Mouse (Mus musculus) midbrain, embryonic 15.5 days (tissue): Measurements from ENCODE around the gene Tmem95. TPM values are rescaled to one million over a fixed set of nuclear protein-coding genes. Genes with fewer than 3 reads are reported as not detected.

Experiments used
- ATAC-seq: fragments of 200-750 bp; cut with Nextera tagmentation; replicated peaks from 2 replicates; pipeline ENCODE4 v1.8.0; 2017; ENCODE audit warnings: moderate TSS enrichment
- H3K27ac ChIP-seq: fragments of 300-500 bp; sonication (generic); 2 replicates; pipeline ENCODE4 v1.5.1; 2015; ENCODE audit warnings: mild to moderate bottlenecking, inconsistent platforms
- H3K27me3 ChIP-seq: fragments of 300-500 bp; sonication (generic); replicated peaks from 2 replicates; pipeline ENCODE4 v1.6.1; 2015; ENCODE audit warnings: inconsistent platforms
- H3K36me3 ChIP-seq: fragments of 300-500 bp; sonication (generic); replicated peaks from 2 replicates; pipeline ENCODE4 v1.6.1; 2015; ENCODE audit warnings: inconsistent platforms
- H3K4me1 ChIP-seq: fragments of 300-500 bp; sonication (generic); 2 replicates; pipeline ENCODE4 v1.6.1; 2015; ENCODE audit warnings: inconsistent platforms
- H3K4me2 ChIP-seq: fragments of 300-500 bp; sonication (generic); 2 replicates; pipeline ENCODE4 v1.6.1; 2015; ENCODE audit warnings: inconsistent platforms, mild to moderate bottlenecking, moderate library complexity
- H3K4me3 ChIP-seq: fragments of 300-500 bp; sonication (generic); 2 replicates; pipeline ENCODE4 v1.5.1; 2015; ENCODE audit warnings: mild to moderate bottlenecking, inconsistent platforms
- H3K9ac ChIP-seq: fragments of 300-500 bp; sonication (generic); 2 replicates; pipeline ENCODE4 v1.6.1; 2015; ENCODE audit warnings: mild to moderate bottlenecking, inconsistent platforms
- H3K9me3 ChIP-seq: fragments of 300-500 bp; sonication (generic); 2 replicates; pipeline ENCODE4 v1.6.1; 2016; ENCODE audit warnings: inconsistent platforms
- WGBS: fragments of 180-500 bp; shearing (Covaris S2); methylation state at CpG from one replicate; pipeline ENCODE4 v1.1.7; 2015; ENCODE audit warnings: mixed read lengths; 5-methylcytosine and 5-hydroxymethylcytosine counted together
- microRNA-seq: library from miRNA; unstranded; fragments of <30 nt; microRNA quantifications from one replicate; pipeline ENCODE4, GENCODE M21; 2016
- polyA plus RNA-seq: library from polyadenylated mRNA; unstranded; fragments of >200 nt; fragmentation: Nextera tagmentation; extraction: Ambion mirVana; gene quantifications from 2 replicates; pipeline ENCODE4 v1.2.1, GENCODE M21; 2015

Gene Tmem95
- polyA plus RNA-seq, 1 experiment from 2014 or later: not detected

GRCm38 (mm10) chr11:69835326-69835965 is 42.4 kb downstream of the Tmem95 start:
- peaks cover 46% of the 10 kb centered on the region for H3K4me1 ChIP-seq
- H3K27me3 ChIP-seq: no peaks in the 10 kb centered on the region
- 3% methylated on average over 9 of the region's 9 CpGs for WGBS
- ATAC-seq: no peak
- H3K27ac ChIP-seq: peak overlapping the region; percentile 97
- H3K4me2 ChIP-seq: peak overlapping the region; percentile 96
- H3K4me3 ChIP-seq: peak overlapping the region; percentile 89
- H3K36me3 ChIP-seq: peaks cover 3% of the 10 kb centered on the region; the same call in 1 of the 2 replicates
- H3K9ac ChIP-seq: peak overlapping the region; percentile 98
- no peaks in the 10 kb centered on the region for H3K9me3 ChIP-seq

GRCm38 (mm10) chr11:69834001-69834549 is 43.7 kb downstream of the Tmem95 start:
- H3K27ac ChIP-seq: peak overlapping the region; percentile 97
- H3K27me3 ChIP-seq: no peaks in the 10 kb centered on the region
- H3K36me3 ChIP-seq: peaks cover 3% of the 10 kb centered on the region; the same call in 1 of the 2 replicates
- peak overlapping the region; percentile 98 for H3K9ac ChIP-seq
- H3K4me2 ChIP-seq: peak overlapping the region; percentile 96
- H3K4me1 ChIP-seq: peaks cover 42% of the 10 kb centered on the region
- no peak for ATAC-seq
- no peaks in the 10 kb centered on the region for H3K9me3 ChIP-seq
- H3K4me3 ChIP-seq: peak overlapping the region; percentile 89
- WGBS: 6% methylated on average over 47 of the region's 48 CpGs

DNA sequence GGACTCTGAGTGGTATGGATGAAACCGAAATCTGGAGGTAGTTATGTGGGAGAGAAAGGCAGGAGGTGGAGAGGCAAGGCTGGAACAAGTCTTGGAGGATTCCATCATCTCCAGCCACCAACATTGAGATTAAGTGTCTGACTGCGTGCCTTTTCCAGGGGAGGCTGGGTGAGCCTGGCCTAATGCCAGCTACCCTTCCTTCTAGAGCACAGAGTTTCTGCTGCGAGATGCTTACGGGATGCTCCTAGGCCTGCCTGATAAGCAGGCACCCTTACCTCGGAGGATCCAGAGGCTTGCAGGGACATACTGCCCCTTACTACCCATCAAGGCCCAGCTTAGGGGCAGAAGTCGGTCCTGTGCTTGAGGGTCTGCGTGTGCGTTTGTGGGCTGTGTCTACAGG is 44.3 kb downstream of the Tmem95 start:
- 63% methylated on average over 8 of the region's 8 CpGs for WGBS
- Histone ChIP-seq H3K4me1 (peaks cover 40% of the 10 kb centered on the region), H3K27me3 (no peaks in the 10 kb centered on the region)

DNA sequence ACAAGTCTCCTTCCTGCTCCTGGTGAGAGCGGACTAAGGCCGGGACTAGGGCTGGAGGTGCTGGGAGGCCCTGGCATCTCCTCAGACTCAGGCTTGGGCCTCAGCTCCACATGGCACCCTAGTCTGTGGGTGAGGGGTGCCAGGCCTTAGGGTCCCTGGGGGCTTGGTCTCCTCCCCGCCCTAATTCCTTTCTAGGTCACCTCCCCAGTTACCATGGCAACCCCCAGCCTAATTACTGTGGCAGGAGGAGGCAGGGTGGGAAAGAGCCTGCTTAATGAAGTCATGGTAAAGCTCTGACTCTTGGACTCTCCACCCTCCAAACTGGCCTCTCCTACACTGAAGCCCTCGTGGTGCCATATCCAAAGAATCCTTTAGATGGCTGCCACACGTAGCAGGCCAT is 49.0 kb downstream of the Tmem95 start:
- Histone ChIP-seq H3K27ac (no peak overlapping the region), H3K36me3 (peaks cover 31% of the 10 kb centered on the region), H3K4me2 (no peak overlapping the region), H3K9ac (no peak overlapping the region), H3K27me3 (no peaks in the 10 kb centered on the region), H3K4me1 (peaks cover 16% of the 10 kb centered on the region), H3K9me3 (no peaks in the 10 kb centered on the region), H3K4me3 (no peak overlapping the region)
- no peak for ATAC-seq
- 63% methylated on average over 5 of the region's 5 CpGs for WGBS

More for the DNA sequence above, 44.3 kb downstream of the Tmem95 start:
- Histone ChIP-seq H3K9ac (peak overlapping the region; percentile 98), H3K27ac (peak overlapping the region; percentile 97; the same call in 1 of the 2 replicates), H3K9me3 (no peaks in the 10 kb centered on the region), H3K4me3 (peak overlapping the region; percentile 89), H3K4me2 (peak overlapping the region; percentile 96), H3K36me3 (peaks cover 3% of the 10 kb centered on the region; the same call in 1 of the 2 replicates)
- ATAC-seq: no peak

Small RNA genes within 50 kb of the gene (microRNA-seq; reads per million reads assigned to microRNA genes)
- gene Mir6924: not detected

Other genes starting within 250 kb of the Tmem95 start
- 40.6 and 47.0 TPM in 2 replicates for gene Fxr2, start 245.0 kb downstream of the Tmem95 start, polyA plus RNA-seq
- 0.20 TPM in 1 of 2 replicates, not detected in the other for gene Sox15, start 222.7 kb downstream of the Tmem95 start, polyA plus RNA-seq
- 99.9 and 108 TPM in 2 replicates for gene Mpdu1, start 215.4 kb downstream of the Tmem95 start, polyA plus RNA-seq
- gene Cd68, start 211.9 kb downstream of the Tmem95 start, polyA plus RNA-seq: 9.4 and 10.4 TPM in 2 replicates
- gene Eif4a1, start 205.6 kb downstream of the Tmem95 start, polyA plus RNA-seq: 460 and 473 TPM in 2 replicates
- 116 and 122 TPM in 2 replicates for gene Senp3, start 195.9 kb downstream of the Tmem95 start, polyA plus RNA-seq
- 0.37 and 0.68 TPM in 2 replicates for gene Tnfsf13, start 192.2 kb downstream of the Tmem95 start, polyA plus RNA-seq
- gene Tnfsf12, start 182.2 kb downstream of the Tmem95 start, polyA plus RNA-seq: 2.0 and 2.4 TPM in 2 replicates
- gene Tnfsfm13, start 181.9 kb downstream of the Tmem95 start, polyA plus RNA-seq: 1.2 and 1.8 TPM in 2 replicates
- gene Polr2a, start 119.4 kb downstream of the Tmem95 start, polyA plus RNA-seq: 15.9 and 17.4 TPM in 2 replicates
- gene Slc35g3, start 116.0 kb downstream of the Tmem95 start, polyA plus RNA-seq: 0.17 and 0.26 TPM in 2 replicates
- 4.1 and 4.3 TPM in 2 replicates for gene Zbtb4, start 112.1 kb downstream of the Tmem95 start, polyA plus RNA-seq
- gene Chrnb1, start 82.1 kb downstream of the Tmem95 start, polyA plus RNA-seq: 0.98 and 1.2 TPM in 2 replicates
- 3.7 and 4.5 TPM in 2 replicates for gene Fgf11, start 76.2 kb downstream of the Tmem95 start, polyA plus RNA-seq
- gene Tmem102, start 72.4 kb downstream of the Tmem95 start, polyA plus RNA-seq: 0.74 and 0.86 TPM in 2 replicates
- not detected in 2 replicates for gene Gm39566, start 62.7 kb downstream of the Tmem95 start, polyA plus RNA-seq
- gene Spem2, start 59.6 kb downstream of the Tmem95 start, polyA plus RNA-seq: not detected in 2 replicates
- gene Spem1, start 55.8 kb downstream of the Tmem95 start, polyA plus RNA-seq: 0.55 and 0.65 TPM in 2 replicates
- 24.0 and 24.2 TPM in 2 replicates for gene Nlgn2, start 40.2 kb downstream of the Tmem95 start, polyA plus RNA-seq
- 318 and 320 TPM in 2 replicates for gene Tmem256, start 39.5 kb downstream of the Tmem95 start, polyA plus RNA-seq
- gene Plscr3, start 31.6 kb downstream of the Tmem95 start, polyA plus RNA-seq: 52.3 and 53.5 TPM in 2 replicates
- gene Tnk1, start 19.3 kb downstream of the Tmem95 start, polyA plus RNA-seq: 0.10 and 0.28 TPM in 2 replicates
- 1.7 and 1.9 TPM in 2 replicates for gene Kctd11, start 3.4 kb upstream of the Tmem95 start, polyA plus RNA-seq
- 0.46 and 0.52 TPM in 2 replicates for gene Acap1, start 17.5 kb upstream of the Tmem95 start, polyA plus RNA-seq
- gene 2810408A11Rik, start 23.0 kb upstream of the Tmem95 start, polyA plus RNA-seq: 11.1 and 11.8 TPM in 2 replicates
- 23.2 and 24.2 TPM in 2 replicates for gene Neurl4, start 23.1 kb upstream of the Tmem95 start, polyA plus RNA-seq
- gene Gps2, start 35.9 kb upstream of the Tmem95 start, polyA plus RNA-seq: 77.6 and 86.6 TPM in 2 replicates
- 1,022 and 1,040 TPM in 2 replicates for gene Eif5a, start 43.9 kb upstream of the Tmem95 start, polyA plus RNA-seq
- gene Ybx2, start 57.8 kb upstream of the Tmem95 start, polyA plus RNA-seq: 5.6 and 6.4 TPM in 2 replicates
- 3.3 TPM in 2 replicates for gene Slc2a4, start 70.2 kb upstream of the Tmem95 start, polyA plus RNA-seq
- 0.58 and 0.59 TPM in 2 replicates for gene Cldn7, start 86.8 kb upstream of the Tmem95 start, polyA plus RNA-seq
- 22.5 and 25.4 TPM in 2 replicates for gene Ctdnep1, start 103.1 kb upstream of the Tmem95 start, polyA plus RNA-seq
- gene Elp5, start 104.5 kb upstream of the Tmem95 start, polyA plus RNA-seq: 162 and 177 TPM in 2 replicates
- gene Gabarap, start 113.1 kb upstream of the Tmem95 start, polyA plus RNA-seq: 495 and 507 TPM in 2 replicates
- gene Phf23, start 117.8 kb upstream of the Tmem95 start, polyA plus RNA-seq: 57.1 and 58.8 TPM in 2 replicates
- gene Dvl2, start 122.6 kb upstream of the Tmem95 start, polyA plus RNA-seq: 30.4 and 31.0 TPM in 2 replicates
- gene Acadvl, start 137.4 kb upstream of the Tmem95 start, polyA plus RNA-seq: 57.2 and 57.6 TPM in 2 replicates
- gene Dlg4, start 138.9 kb upstream of the Tmem95 start, polyA plus RNA-seq: 27.8 and 30.4 TPM in 2 replicates
- 3.7 and 3.8 TPM in 2 replicates for gene Asgr1, start 176.1 kb upstream of the Tmem95 start, polyA plus RNA-seq
- gene Asgr2, start 214.6 kb upstream of the Tmem95 start, polyA plus RNA-seq: not detected in 2 replicates